Mouse (Mus musculus) kidney, embryonic 14.5 days (tissue): Measurements from ENCODE around the gene Tmem234. TPM values are rescaled to one million over a fixed set of nuclear protein-coding genes. Genes with fewer than 3 reads are reported as not detected.
A peak's percentile ranks its signal among the peaks of the same experiment; 100 is the strongest.

Experiments
- ATAC-seq: fragments of 200-750 bp; cut with Nextera tagmentation; 2 replicates; pipeline ENCODE4 v1.8.0; 2017; ENCODE audit warnings: moderate number of reproducible peaks, mild to moderate bottlenecking, moderate TSS enrichment, moderate library complexity; ENCODE audit not compliant: low FRiP score, low TSS enrichment
- H3K27ac ChIP-seq: fragments of 300-500 bp; sonication (generic); 2 replicates; pipeline ENCODE4 v1.5.1; 2014; ENCODE audit warnings: low read depth, mild to moderate bottlenecking, low read length, moderate library complexity, mixed read lengths
- H3K27me3 ChIP-seq: fragments of 300-500 bp; sonication (generic); 2 replicates; pipeline ENCODE4 v1.6.1; 2014; ENCODE audit warnings: mild to moderate bottlenecking, low read length; ENCODE audit not compliant: control insufficient read depth, insufficient read depth
- H3K36me3 ChIP-seq: fragments of 300-500 bp; sonication (generic); 2 replicates; pipeline ENCODE4 v1.6.1; 2014; ENCODE audit warnings: low read length, mixed read lengths; ENCODE audit not compliant: control insufficient read depth, insufficient read depth
- H3K4me1 ChIP-seq: fragments of 300-500 bp; sonication (generic); 2 replicates; pipeline ENCODE4 v1.6.1; 2014; ENCODE audit warnings: low read length, mixed read lengths; ENCODE audit not compliant: control insufficient read depth, insufficient read depth
- H3K4me2 ChIP-seq: fragments of 300-500 bp; sonication (generic); replicated peaks from 2 replicates; pipeline ENCODE4 v1.6.1; 2014; ENCODE audit warnings: low read depth, mild to moderate bottlenecking, low read length
- H3K4me3 ChIP-seq: fragments of 300-500 bp; sonication (generic); 2 replicates; pipeline ENCODE4 v1.5.1; 2014; ENCODE audit warnings: mild to moderate bottlenecking, low read length
- H3K9ac ChIP-seq: fragments of 300-500 bp; sonication (generic); 2 replicates; pipeline ENCODE4 v1.6.1; 2014; ENCODE audit warnings: low read depth, mild to moderate bottlenecking, low read length, moderate library complexity
- H3K9me3 ChIP-seq: fragments of 300-500 bp; sonication (generic); 2 replicates; pipeline ENCODE4 v1.6.1; 2016; ENCODE audit warnings: low read length; ENCODE audit not compliant: control insufficient read depth
- WGBS: fragments of 180-500 bp; shearing (Covaris S2); extraction: QIAGEN DNeasy Blood & Tissue Kit; methylation state at CpG from one replicate; pipeline ENCODE4 v1.1.7; 2014; 5-methylcytosine and 5-hydroxymethylcytosine counted together
- polyA plus RNA-seq: library from polyadenylated mRNA; unstranded; fragments of >200 nt; fragmentation: Nextera tagmentation; extraction: Ambion mirVana; gene quantifications from 2 replicates; pipeline ENCODE4 v1.2.1, GENCODE M21; 2014

Tmem234 gene
- polyA plus RNA-seq, 1 experiment from 2014 or later, result 213 TPM

DNA sequence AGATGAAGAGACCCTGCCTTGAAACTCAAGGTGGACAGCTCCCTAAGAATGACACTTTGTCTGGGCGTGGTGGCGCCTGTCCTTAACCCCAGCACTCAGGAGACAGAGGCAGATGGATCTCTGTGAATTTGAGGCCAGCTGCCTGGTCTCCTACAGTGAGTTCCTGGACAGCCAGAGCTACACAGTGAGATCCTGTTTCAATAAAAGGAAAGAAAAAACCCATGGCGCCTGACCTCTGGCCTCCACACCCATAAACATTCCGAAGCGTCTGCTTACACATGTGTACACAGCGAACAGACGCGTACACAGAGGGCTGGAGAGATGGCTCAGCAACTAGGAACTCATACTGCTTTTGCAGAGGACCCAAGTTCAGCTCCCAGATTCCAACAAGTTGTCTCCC lies 36.8 kb upstream of the Tmem234 start:
- Histone ChIP-seq H3K27ac (peak overlapping the region; percentile 6; the same call in 1 of the 2 replicates), H3K4me3 (no peak overlapping the region), H3K27me3 (no peaks in the 10 kb centered on the region), H3K4me1 (peaks cover 7% of the 10 kb centered on the region; the same call in 1 of the 2 replicates), H3K36me3 (no peaks in the 10 kb centered on the region), H3K4me2 (no peak overlapping the region), H3K9ac (no peak overlapping the region), H3K9me3 (no peaks in the 10 kb centered on the region)
- ATAC-seq, result peak; percentile 91
- WGBS, result 12% methylated on average over 8 of the region's 8 CpGs

DNA sequence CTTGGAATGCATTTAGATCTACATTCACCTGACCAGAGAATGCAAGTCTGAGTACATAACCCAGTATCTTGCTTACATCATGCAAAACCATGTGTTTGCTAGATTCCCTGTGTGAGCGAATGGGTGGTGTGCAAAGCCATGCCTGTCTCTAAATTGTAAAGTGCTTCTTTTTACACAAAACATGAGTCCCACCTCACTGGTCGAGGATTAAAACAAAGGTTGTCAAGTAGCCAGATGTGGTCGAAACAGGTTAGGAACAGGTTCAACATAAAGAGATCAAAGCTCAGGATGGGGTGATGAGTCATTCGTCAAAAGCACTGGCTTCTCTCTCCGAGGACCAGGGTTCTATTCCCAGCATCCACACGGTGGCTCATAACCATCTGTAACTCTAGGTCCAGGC lies 35.3 kb upstream of the Tmem234 start:
- peaks cover 7% of the 10 kb centered on the region; the same call in 1 of the 2 replicates for H3K4me1 ChIP-seq
- H3K36me3 ChIP-seq, result no peaks in the 10 kb centered on the region
- no peak overlapping the region for H3K9ac ChIP-seq
- no peak for ATAC-seq
- WGBS, result 83% methylated on average over 6 of the region's 6 CpGs
- no peaks in the 10 kb centered on the region for H3K9me3 ChIP-seq
- H3K4me3 ChIP-seq, result no peak overlapping the region
- H3K27ac ChIP-seq, result no peak overlapping the region
- H3K4me2 ChIP-seq, result no peak overlapping the region
- H3K27me3 ChIP-seq, result no peaks in the 10 kb centered on the region

DNA sequence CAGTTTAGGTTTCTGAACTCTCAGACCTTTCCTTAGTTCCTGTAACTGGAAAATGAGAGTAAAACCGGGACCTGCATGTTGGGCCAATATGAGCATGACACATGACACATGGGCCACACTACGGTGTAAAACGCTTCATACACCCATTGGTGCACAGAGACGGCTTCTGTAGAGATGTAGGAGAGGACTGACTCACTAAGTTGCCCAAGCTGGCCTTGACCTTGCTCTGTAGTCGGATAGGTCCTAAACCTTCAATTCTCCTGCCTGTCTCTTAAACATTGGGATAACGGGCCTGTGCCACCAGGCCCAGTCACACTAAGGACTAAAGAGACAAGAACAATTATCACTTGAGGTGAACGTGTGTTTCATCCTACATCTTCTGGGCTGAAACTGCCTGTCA lies 32.1 kb upstream of the Tmem234 start:
- H3K27me3 ChIP-seq, result no peaks in the 10 kb centered on the region
- no peak overlapping the region for H3K9ac ChIP-seq
- no peaks in the 10 kb centered on the region for H3K36me3 ChIP-seq
- H3K9me3 ChIP-seq, result no peaks in the 10 kb centered on the region
- no peak overlapping the region for H3K4me2 ChIP-seq
- H3K4me3 ChIP-seq, result no peak overlapping the region
- ATAC-seq, result no peak
- peaks cover 4% of the 10 kb centered on the region; the same call in 1 of the 2 replicates for H3K4me1 ChIP-seq
- 92% methylated on average over 7 of the region's 7 CpGs for WGBS
- no peak overlapping the region for H3K27ac ChIP-seq

DNA sequence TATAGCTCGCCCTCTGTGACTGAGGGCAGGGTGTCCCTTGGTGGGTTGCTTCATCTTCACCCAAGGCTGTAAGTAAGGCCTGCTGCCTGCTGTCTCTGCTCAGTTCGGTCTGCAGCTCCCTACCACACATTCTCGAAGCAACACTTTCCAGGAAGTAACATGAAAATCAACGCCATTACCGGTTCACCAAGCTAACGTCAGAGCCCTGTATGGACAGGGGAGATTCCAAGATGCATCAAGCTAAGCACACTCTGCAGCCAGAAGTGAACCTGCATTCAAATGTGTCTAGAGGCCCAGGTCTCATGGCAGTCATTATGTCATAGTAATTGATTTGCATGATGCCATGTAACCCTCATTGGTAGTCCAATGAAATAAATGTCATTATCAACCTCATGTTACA lies 30.4 kb upstream of the Tmem234 start:
- H3K4me2 ChIP-seq, result no peak overlapping the region
- no peak overlapping the region for H3K4me3 ChIP-seq
- H3K27me3 ChIP-seq, result no peaks in the 10 kb centered on the region
- no peak overlapping the region for H3K9ac ChIP-seq
- peaks cover 1% of the 10 kb centered on the region for H3K4me1 ChIP-seq
- no peaks in the 10 kb centered on the region for H3K9me3 ChIP-seq
- no peaks in the 10 kb centered on the region for H3K36me3 ChIP-seq
- no peak overlapping the region for H3K27ac ChIP-seq
- 88% methylated on average over 6 of the region's 6 CpGs for WGBS
- no peak for ATAC-seq

DNA sequence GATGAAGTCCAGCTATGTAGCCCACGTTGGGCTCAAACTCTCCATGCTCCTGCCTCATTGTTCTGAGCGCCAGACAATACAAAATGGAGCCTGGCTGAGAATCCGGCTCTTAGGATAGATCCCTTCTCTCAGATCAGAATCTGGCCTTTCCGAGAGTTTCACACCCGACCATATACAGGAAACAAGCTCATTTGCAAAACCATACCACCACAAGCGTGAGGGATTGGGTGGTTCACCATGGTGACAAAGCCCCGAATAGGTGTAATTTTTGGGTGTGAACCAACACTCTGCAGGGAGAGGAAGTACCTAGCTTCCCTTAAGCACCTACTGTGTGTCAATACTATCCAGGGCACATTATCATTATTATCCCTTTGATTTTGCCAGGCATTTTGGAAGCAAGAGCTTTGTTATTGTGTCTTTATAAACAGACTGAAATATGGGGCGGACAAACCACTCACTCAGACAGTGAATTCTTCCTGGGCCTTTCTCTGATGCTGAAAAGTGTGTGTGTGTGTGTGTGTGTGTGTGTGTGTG lies 28.9 kb upstream of the Tmem234 start:
- Histone ChIP-seq H3K4me3 (no peak overlapping the region), H3K9ac (no peak overlapping the region), H3K27me3 (no peaks in the 10 kb centered on the region), H3K4me1 (peaks cover 7% of the 10 kb centered on the region), H3K9me3 (no peaks in the 10 kb centered on the region), H3K36me3 (no peaks in the 10 kb centered on the region), H3K4me2 (no peak overlapping the region), H3K27ac (no peak overlapping the region)
- 80% methylated on average over 8 of the region's 8 CpGs for WGBS
- no peak for ATAC-seq

DNA sequence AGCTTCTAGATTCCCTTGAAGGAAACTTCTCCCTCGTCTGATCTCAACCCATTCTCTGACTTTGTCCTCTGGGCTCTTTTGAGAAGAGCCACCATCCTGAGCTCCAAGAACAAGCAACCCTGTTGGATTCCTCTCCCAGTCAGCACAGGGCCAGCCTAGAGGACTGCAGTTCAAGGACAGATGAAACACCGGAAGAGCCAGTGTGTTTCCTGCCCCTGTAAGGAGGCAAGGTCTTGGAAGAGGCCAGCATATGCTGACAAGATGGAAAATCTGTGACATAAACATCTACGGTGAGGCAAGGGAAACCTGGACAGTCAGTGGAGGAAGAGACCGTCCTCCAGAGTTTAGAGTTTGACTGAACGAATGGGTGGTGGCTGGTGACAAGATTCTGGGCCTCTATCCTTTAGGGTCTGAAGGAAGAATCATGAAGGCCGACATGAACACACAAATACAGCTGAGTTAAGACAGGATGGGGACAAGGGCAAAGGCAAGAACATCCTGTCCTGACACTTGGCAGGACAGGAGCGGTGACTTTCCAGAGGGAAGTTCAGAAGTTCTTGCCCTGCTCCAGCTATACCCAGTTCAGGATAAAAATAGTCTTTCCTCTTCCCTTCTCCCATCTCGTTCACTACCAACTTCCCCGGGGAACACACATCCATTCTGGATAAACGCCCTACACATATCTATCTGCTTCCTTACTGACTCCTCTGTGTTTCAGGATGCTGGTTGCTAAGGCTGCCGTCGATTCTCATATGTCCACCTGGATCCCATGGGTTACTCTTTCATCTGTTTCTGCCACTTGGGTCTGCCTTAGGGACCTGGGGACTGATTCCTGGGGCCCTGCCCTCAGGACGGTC lies 28.0 kb upstream of the Tmem234 start:
- no peak for ATAC-seq
- Histone ChIP-seq H3K9me3 (no peaks in the 10 kb centered on the region), H3K36me3 (no peaks in the 10 kb centered on the region), H3K27me3 (no peaks in the 10 kb centered on the region), H3K4me3 (no peak overlapping the region), H3K9ac (no peak overlapping the region), H3K4me1 (peaks cover 7% of the 10 kb centered on the region), H3K4me2 (no peak overlapping the region), H3K27ac (peak overlapping the region; percentile 14; the same call in 1 of the 2 replicates)
- WGBS, result 82% methylated on average over 13 of the region's 13 CpGs

DNA sequence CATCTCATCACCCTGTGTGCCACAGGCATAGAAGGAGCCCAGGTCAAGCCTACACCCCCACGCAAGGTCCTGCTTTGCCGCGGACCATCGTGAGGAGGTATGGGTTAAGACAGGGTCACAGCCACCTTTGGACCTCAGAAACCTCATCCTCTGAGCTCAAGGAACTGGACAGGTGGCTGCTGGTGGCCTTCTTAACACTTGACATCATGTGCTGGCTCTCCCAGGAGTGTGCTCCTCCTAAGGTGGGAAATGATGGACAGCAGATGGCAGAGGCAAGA lies 27.4 kb upstream of the Tmem234 start:
- no peak overlapping the region for H3K27ac ChIP-seq
- no peak overlapping the region for H3K9ac ChIP-seq
- no peaks in the 10 kb centered on the region for H3K9me3 ChIP-seq
- no peaks in the 10 kb centered on the region for H3K36me3 ChIP-seq
- H3K4me1 ChIP-seq, result peaks cover 7% of the 10 kb centered on the region
- ATAC-seq, result no peak
- H3K4me3 ChIP-seq, result no peak overlapping the region
- 83% methylated on average over 4 of the region's 4 CpGs for WGBS
- no peak overlapping the region for H3K4me2 ChIP-seq
- no peaks in the 10 kb centered on the region for H3K27me3 ChIP-seq

DNA sequence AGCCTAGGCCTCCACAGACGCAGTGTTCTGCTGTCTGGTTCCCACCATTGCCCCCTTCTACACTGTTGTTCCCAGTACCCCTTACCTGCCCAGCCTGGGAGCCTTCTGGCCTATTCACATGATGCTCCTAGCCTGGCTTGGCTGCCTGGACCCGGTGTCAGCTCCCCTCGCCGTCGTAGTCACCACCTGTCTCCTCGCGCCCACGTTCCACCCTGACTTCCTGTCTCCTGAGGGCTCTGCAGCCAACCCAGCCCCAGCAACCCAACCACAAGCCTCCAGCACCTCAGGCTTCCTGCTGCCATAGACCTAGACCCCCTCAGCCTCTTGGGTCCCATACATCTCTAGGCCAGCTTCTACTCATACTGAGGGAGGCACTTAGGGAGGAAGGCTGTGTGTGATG lies 27.0 kb upstream of the Tmem234 start, which contains the start of gene Lck:
Gene Lck (minus strand): TSS at position 212 of the 400 bp plus-strand sequence.
- WGBS, result 91% methylated on average over 8 of the region's 8 CpGs
- H3K9ac ChIP-seq, result no peak within 1 kb of the TSS
- H3K27me3 ChIP-seq, result no peaks in the 10 kb centered on the region
- no peak within 1 kb of the TSS for H3K4me3 ChIP-seq
- no peak within 1 kb of the TSS for H3K4me2 ChIP-seq
- H3K4me1 ChIP-seq, result peaks cover 7% of the 10 kb centered on the region
- no peaks in the 10 kb centered on the region for H3K9me3 ChIP-seq
- no peaks in the 10 kb centered on the region for H3K36me3 ChIP-seq
- no peak for ATAC-seq
- H3K27ac ChIP-seq, result peak within 1 kb of the TSS; percentile 14; the same call in 1 of the 2 replicates

DNA sequence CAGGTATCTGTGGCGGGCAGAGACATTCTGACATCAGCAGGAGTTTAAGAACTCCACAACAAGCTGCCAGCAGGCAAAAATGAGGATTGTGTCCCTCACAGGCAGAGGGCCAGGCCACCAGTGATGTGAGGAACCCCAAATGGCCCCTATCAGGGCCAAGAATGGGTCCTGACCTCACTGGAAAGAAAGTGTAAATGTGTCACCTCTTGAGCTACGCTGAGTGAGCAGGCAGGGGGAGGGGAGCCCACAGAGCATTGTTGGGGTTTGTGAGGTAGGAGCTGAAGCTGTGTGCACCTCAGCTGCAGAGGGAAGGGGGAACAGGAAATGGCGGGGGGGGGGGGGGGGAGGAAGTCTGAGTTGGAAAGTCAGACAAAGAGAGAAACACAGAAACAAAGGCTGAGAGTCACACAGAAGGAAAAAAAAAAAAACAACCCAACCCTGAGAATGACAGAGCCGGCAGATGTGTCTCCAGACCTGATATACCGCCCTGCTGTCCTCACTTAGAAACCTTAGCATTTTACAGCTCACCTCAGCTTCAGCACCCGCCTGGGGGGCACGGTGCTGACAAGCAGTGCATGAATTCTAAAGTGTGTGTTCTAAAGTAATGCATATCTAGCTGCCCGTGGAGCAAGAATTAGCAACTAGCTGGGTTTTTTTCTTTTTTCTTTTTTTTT lies 25.2 kb upstream of the Tmem234 start:
- Histone ChIP-seq H3K9me3 (no peaks in the 10 kb centered on the region), H3K9ac (no peak overlapping the region), H3K27ac (peak overlapping the region; percentile 55; the same call in 1 of the 2 replicates), H3K27me3 (no peaks in the 10 kb centered on the region), H3K4me3 (no peak overlapping the region), H3K4me1 (peaks cover 7% of the 10 kb centered on the region), H3K4me2 (0 out of 2 replicates have a peak overlapping the region, but pooled peaks have one; percentile 12), H3K36me3 (no peaks in the 10 kb centered on the region)
- 17% methylated on average over 7 of the region's 8 CpGs for WGBS
- ATAC-seq, result 0 out of 2 replicates have a peak, but pooled peaks have one; percentile 26
